Mouse (Mus musculus) layer of hippocampus, postnatal 14 days (tissue): ENCODE results near the gene Large2. TPM values are rescaled to one million over a fixed set of nuclear protein-coding genes. Genes with fewer than 3 reads are reported as not detected.

ENCODE experiments used
- DNase-seq, 2 experiments: peaks; one replicate each; pipeline ENCODE4 v3.0.0; 2021 to 2022; ENCODE audit warnings: low spot score in 2 of 2, mixed read lengths in 1 of 2
- total RNA-seq, 2 experiments: library from RNA; stranded (reverse); gene quantifications; 2 replicates each; pipeline ENCODE4 v1.2.3; 2021

The Large2 gene
- total RNA-seq, 2 experiments from 2014 or later: 1.7 TPM; not detected in 1

DNA sequence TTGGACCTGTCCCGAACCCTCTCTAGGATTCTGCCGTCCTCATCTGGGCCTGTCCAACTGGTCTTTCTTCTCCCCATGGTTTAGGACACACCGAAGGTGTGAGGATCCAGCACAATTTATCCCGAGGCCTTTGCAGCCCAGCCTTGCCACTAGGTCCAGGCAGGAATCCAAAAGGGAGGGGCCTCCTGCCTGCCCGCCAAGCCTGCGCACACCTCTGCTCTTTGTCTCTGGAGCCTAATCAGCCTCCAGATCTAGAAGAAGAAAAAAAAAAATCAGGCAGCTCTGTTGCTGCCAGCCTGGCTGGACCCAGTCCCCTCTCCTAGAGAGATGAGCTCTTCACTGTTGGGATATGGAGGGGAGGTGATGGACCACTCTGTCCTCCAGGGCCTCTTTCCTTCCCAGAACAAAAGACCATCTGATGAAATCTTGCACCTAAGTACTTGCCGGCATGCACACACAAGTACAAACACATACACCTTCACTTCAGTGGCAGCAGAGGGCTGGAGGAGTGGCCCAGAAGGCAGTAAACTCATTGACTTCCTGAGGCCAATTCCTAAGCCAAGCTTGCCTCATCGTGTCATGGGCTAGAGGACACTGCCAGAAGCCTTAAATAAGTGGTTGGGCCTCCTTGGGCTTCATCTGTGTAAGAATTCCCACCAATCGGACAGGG lies 1.8 kb downstream of the Large2 start:
- no peak for DNase-seq

DNA sequence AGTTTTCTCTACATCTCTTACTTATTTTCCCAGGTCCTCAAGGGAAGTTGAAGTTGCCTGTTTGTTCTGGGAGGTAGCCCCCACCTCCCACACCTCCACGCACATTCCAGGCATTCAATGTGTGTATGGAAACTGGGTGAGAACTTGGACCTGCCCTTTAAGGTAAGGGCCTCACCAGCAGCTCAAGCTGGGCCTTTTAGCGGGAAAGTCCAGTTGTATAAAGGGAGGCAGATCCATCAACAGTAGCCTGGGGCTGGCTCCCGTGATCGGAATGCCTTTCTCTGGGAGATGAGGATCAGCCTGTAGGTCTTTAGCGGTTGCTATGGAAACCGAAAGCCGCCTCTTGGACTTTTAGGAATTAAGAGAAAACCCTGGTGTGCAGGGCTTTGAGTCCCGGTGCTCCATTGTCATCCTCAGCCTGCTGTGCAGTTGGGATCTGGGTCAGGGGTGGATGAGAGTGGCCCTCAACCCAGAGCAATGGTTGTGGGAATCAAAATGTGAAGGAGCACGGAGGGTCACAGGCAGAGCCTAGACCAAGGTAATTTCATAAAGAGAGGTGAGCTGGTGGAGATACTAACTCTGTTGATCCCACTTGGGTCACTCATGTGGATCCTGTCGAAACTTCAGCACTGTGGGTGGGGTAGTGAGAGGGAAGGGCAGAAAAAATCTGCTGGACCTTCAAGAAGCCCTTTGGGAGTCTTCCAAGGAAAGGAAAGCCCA lies 2.5 kb downstream of the Large2 start:
- no peak for DNase-seq

DNA sequence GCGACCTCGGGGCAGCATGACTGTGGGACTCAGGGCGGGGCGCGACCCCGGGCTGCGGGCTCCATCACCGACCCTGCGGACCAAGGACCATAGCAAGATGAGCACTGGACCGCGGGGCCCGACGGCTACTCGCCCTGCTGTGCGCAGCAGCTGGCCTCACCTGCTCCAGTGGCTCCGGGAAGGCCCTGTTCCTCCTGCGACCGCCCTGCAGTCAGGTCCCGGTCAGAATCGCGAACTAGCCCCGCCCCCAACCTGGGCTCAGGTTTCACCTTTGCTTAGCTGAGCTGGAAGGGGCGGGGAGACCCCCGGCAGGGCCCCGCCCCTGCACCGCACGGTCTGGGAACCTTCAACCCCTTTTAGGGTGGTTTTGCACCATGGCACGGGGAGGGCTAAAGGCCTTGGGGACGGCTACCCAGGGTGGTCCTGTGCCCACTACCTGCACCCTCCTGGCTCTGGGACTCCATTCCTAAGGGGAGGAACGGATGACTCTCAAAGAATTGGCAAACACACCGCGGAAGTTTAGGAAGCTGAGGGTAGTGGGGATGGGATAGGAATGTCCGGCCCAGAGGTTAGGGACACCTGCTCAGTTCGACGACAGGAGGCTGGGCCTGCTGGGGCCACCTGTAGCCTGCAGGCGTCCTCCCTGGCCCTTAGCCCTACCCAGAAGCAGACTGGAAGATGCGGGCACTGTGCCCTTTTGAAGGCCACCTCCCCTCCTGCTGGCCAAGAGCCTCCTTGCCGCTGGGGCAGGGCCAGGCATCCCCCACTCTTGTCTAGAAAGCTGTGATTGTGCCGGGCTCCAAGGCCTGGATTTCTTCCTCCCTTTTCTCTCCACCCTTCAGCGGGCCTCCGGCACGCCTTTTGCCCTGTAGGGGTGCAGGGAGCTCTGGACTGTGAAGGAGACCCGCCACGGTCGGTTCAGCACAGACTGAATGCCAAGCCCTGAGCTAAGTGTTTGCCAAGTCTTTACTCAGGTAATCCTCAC lies 3.6 kb downstream of the Large2 start:
- DNase-seq: no peak

- no peak for DNase-seq
Measured at GRCm38 (mm10) chr2:92370375-92370774, 4.3 kb downstream of the Large2 start.

GRCm38 (mm10) chr2:92367383-92368029 lies 7.2 kb downstream of the Large2 start:
- DNase-seq: no peak

DNA sequence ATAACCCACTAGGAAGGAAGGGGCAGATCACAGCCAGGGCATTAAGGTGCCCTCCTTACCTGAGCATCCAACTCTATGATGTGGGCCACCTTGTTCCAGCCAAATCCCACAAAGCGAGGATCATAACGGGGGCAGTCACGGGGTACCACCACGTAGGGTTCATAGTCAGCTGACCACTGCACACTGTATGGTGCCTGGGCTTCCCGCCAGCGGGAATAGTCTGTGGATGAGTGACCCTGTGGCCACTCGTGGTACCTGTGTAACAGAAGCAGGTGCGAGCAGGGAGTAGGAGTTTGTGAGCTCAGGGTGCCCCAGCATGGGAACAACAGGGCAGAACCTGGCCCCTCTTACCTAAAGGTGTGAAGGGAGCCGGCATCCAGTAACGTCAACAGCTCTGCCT lies 9.1 kb downstream of the Large2 start:
- DNase-seq: no peak

DNA sequence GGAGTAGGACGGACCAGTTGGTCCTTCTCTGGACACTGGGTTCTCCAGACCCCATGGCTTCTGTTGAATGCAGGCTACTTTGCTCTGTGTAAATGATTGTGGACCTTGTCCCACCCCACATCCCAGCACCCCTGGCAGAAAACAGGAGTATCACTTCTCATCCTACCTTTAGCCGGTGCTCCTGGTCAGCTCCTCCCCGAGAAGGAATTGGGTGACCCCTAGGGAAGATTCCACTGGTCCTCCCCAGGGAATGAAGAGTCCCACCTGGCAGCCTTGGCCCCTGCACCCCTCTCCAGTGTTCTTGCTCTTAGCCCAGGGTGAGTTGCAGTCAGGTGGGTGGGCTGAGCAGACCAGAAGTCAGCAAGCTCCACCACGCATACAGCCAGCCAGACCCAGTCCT lies 10.6 kb downstream of the Large2 start:
- DNase-seq: no peak

DNA sequence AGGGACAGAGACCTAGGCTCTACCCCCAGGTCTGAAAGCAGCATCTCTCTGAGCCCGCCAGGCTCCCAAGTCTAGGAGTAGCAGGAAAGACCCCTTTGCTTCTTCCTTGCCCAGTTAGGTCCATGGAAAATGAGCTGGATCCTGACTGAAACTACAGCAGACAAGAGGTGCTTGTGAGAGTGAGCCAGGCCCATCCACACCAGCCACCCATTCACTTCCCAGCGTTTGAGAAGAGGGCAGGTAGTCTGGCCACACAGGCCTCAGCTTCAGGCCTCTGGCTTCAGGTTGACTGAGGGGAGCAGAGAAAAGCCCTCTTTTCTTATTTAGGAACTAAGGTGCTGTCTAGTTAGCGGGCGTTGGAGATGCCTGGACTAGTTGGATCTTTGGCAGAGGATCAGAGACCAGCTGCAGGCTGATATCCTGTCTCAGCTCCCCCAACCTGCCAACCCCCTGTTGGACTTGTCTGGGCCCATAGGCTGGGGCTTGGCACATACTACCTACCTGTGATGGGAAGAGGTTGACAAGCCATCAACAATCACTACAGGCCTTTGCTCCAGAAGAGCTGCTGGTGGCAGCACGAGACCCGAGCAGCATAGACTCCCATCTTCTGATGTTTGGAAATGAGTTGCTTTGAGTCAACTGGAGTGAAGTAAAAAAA lies 12.0 kb downstream of the Large2 start:
- no peak for DNase-seq

GRCm38 (mm10) chr2:92361795-92362194 lies 12.9 kb downstream of the Large2 start:
- no peak for DNase-seq

DNA sequence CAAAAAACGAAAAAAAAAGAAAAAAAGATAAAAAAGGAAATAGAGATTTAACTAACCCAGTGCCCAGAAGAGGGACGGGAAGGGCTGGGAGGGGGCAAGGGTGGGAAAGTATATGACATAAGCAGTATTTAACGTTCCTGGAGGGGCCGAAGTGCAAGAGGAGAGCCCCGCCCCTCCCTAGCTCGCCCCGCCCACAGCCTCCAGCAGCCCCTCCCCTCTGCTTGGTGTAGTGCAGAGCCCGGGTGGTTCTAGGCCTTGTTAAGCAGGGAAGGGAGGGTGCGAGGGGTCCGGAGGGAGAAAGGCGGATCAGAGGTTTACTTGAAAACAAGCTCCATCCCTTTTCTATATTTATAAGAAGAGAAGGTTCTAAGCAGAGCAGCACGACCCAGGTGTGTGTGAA lies 13.8 kb downstream of the Large2 start:
- no peak for DNase-seq

GRCm38 (mm10) chr2:92360186-92360823 lies 14.4 kb downstream of the Large2 start:
- no peak for DNase-seq

DNA sequence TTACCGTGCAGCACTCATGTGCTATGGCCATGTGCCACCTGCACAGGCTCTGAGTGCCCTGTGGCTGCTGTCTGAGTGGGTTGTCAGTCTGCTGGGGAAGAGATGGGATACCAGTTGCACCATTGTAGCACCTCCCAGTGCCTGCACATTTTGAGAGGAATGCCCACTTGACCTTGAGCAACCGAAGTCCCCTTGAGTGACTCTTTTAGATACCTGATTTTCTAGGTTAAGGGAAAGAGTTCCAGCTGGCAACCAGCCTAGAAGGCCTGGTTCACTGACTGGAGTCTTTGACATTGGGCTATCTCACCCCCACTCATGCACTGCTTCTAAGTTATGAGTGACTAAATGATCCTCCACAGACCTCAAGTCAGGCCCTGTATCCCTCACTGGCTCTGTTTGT lies 15.4 kb downstream of the Large2 start:
- DNase-seq: no peak

GRCm38 (mm10) chr2:92354224-92354623 lies 20.4 kb downstream of the Large2 start:
- DNase-seq: no peak

DNA sequence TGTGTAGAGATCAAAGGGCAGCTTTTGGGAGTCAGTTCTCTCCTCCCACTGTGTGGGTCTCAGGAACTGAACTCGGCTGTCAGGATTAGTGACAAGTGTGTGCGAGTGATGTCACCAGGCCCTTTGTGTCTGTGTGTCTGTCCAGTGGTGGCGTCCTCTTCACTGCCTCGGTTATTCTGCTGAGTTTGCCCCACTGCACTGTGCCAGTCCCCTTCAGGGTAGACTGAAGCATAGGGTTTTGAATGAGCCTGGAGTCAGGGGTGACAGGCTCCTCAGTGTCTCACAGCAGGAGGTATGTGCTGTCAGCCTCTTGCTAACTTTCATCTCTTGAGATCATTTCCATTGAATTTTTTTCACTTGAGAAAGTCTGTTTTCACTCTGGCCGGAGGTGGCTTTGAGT lies 21.3 kb downstream of the Large2 start:
- DNase-seq: no peak

- no peak for DNase-seq
Measured at GRCm38 (mm10) chr2:92350686-92351085, 24.0 kb downstream of the Large2 start.

DNA sequence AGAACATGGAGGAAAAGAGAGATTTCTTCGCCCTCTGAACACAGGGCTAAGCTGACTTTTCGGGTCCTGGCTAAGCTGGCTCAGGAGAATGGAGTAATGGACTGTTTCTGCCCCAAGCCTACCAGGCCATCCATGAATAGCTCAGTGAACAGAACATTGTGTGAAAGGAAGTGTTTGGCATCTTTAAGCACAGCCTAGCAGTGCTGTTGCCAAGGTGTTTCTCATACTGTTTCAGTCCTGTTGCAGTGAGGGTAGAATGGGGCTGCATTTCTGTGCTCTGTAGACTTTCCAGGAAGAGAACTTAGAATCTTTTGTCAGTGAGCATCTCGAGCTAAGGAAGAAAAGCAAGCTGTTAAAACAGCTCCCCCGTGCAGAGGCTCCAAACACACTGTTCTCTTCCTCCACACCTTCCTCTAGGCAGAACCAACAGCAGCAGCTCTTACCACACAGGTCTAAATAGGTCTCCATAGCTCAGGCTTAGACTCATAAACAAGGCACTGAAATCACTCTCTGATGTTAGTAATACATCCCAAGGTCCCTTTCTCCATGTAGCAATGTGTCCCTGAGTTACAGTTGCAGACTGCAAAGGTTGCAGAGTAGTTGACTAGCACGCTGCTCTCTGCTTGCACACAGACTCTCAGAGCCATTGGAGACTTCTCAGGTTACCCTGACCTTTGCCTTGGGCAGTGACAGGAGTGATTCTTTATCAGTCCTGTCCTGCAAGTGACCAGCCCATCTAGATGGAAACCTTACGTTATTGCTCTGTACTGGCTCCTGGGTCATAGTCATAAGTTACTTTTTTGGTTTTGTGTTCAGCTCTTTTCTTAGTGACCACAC lies 24.9 kb downstream of the Large2 start:
- peak in 1 of 2 experiments; percentile 43 for DNase-seq

DNA sequence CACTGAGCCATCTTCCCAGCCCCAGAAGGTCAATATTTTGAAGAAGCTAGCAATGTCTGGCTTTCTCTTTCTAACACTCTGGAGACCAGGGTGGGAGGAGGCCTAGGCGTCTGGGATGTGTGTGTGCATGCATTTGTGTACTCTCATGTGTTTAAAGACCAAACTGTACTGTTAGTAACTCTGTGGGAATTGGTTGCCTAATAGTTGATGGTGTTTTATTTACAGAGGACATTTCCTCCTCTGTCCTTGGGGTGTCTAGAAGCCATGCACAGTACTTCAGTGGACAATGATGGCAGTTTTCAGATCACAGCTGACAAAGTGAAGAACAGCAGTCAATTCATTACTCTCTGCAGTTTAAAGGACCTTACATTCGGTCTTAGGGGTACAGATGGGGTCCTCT lies 27.5 kb downstream of the Large2 start:
- DNase-seq: no peak

GRCm38 (mm10) chr2:92342418-92342817 lies 32.3 kb downstream of the Large2 start:
- DNase-seq: no peak

DNA sequence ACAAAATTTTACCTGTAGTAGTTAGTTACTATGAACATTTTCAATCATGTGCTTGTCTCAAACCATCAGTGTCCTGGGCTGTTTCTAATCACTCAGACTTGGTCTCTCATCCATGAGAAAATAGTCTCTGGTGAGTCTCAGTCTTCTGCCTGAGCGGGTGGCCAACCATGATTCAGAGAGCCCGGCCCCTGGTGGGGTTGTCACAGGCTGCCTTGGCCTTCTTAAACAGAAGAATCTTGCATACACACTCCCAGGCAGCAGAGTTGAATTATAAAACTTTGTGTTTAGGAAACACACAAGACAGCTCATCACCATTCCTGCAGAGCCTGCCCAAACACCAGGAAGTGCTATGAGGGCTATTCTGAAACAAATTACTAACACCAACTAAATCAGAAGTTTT lies 42.8 kb downstream of the Large2 start:
- DNase-seq: no peak
